Mouse (Mus musculus): ENCODE data around the gene Cadm4. TPM values are rescaled to one million over a fixed set of nuclear protein-coding genes. Genes with fewer than 3 reads are reported as not detected.
"Not testable (repeated sequence)": the region's sequence is repeated elsewhere in the genome, so short reads cannot be mapped to it uniquely, and the experiment has no call there.

Gene Cadm4
- polyA plus RNA-seq, 1 experiment from 2014 or later, result 2.8 TPM

DNA sequence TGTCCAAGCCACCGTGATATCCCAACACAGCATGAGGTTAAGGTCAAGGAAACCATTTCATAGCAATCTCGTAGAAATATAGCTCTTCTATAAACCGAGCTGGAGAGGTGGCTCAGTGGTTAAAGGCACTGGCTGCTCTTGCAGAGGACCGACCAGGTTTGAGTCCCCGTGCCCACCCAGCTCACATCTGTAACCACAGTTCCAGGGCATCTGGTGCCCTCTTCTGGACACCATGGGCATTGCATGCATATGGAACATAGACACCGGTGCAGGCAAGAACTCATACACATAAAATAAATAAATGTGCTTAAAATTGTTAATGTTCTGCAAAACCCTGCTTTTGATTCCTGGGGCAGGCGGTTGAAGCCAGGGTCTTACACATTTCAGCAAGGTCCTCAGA is 8.9 kb upstream of the Cadm4 start:
- no peak overlapping the region for H3K9ac ChIP-seq
- H3K4me2 ChIP-seq (replicated peaks), result no peak overlapping the region
- H3K9me3 ChIP-seq, result no peaks in the 10 kb centered on the region
- no peak overlapping the region for H3K27ac ChIP-seq
- 78% methylated on average over 7 of the region's 7 CpGs for WGBS
- no peak for ATAC-seq
- no peaks in the 10 kb centered on the region for H3K4me1 ChIP-seq (replicated peaks)
- H3K4me3 ChIP-seq (replicated peaks), result no peak overlapping the region
- H3K36me3 ChIP-seq, result peaks cover 10% of the 10 kb centered on the region; the same call in 1 of the 2 replicates
- no peaks in the 10 kb centered on the region for H3K27me3 ChIP-seq (replicated peaks)

DNA sequence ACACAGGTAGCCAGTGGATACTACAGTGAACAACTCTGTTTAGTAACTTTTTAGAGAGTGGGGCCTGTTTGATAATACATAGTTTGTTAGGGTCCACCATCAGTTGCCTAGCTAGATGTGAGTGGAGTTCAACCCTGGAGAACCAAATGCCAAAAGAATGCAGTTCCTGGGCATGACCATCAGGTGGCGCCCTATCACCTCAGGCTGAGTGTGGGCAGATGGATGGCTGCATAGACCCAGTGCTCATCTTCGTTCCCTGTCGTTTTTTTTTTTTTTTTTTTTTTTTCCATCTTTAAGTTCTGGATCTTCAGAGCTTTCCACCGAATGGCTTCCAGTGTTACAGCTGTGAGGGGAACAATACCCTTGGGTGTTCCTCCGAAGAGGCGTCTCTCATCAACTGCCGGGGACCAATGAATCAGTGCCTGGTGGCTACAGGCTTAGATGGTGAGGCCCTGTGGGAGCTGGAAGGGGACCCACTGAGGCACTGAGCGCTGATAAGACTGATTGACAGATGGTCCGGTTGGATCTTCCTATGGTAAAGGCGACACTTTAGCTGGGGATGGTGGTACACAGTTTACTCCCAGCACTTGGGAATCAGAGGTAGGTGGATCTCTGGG is 7.8 kb upstream of the Cadm4 start:
- WGBS, result 57% methylated on average over 10 of the region's 10 CpGs
- Histone ChIP-seq H3K9me3 (no peaks in the 10 kb centered on the region), H3K27me3 (replicated peaks) (no peaks in the 10 kb centered on the region), H3K4me2 (replicated peaks) (no peak overlapping the region), H3K4me3 (replicated peaks) (no peak overlapping the region), H3K36me3 (peaks cover 10% of the 10 kb centered on the region; the same call in 1 of the 2 replicates), H3K27ac (no peak overlapping the region), H3K4me1 (replicated peaks) (no peaks in the 10 kb centered on the region), H3K9ac (no peak overlapping the region)
- ATAC-seq, result peak; percentile 31; the same call in 1 of the 2 replicates

DNA sequence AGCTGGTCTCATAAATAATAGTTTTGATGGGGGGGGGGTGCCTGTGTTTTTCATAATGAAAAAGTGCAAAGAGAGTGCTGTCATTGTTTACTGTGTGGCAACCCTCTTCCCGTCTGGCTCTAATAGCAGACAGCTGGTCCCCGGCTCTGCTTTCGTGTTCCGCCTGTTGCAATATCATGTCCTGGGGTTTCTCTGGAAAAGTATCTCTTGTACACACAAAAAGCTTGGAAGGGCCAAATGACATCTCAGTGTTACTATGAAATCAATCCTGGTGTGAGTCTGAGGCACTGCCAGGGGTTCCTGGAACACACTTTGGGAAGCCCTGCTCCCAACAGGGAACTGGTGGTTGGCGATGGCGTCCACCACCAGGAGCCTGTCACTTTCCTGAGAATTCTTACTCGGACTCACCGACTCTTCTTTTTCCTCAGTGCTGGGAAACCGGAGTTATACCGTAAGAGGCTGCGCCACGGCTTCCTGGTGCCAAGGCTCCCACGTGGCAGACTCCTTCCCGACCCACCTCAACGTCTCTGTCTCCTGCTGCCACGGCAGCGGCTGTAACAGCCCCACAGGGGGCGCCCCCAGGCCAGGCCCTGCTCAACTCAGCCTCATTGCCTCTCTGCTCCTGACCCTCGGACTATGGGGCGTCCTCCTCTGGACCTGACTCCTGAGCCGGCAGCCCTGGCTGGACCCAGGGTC is 6.9 kb upstream of the Cadm4 start:
- 43% methylated on average over 21 of the region's 21 CpGs for WGBS
- Histone ChIP-seq H3K36me3 (peaks cover 7% of the 10 kb centered on the region; the same call in 1 of the 2 replicates), H3K4me1 (replicated peaks) (no peaks in the 10 kb centered on the region), H3K27me3 (replicated peaks) (no peaks in the 10 kb centered on the region), H3K4me3 (replicated peaks) (no peak overlapping the region), H3K9me3 (no peaks in the 10 kb centered on the region), H3K9ac (no peak overlapping the region), H3K4me2 (replicated peaks) (no peak overlapping the region), H3K27ac (no peak overlapping the region)
- no peak for ATAC-seq

DNA sequence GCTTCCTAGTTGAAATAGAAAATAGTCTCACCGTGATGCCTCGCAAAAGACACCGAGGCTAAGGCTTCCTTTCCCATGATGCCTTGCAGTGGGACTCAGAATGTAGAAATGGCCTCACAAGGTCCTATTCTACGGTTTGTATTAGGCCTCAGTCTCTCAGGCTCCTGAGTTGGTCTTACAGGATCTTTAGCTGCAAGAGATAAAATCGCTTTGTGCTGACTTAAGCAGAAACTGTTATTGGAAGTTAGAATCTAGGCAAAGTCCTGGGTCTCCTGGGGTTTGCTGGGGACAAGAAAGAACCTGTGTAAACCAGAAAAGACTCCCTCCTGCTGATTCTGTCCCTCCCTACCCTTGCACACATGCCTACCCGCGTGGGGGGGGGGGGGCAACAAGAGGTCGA is 5.5 kb upstream of the Cadm4 start:
- no peak overlapping the region for H3K4me2 ChIP-seq (replicated peaks)
- no peak overlapping the region for H3K27ac ChIP-seq
- H3K4me1 ChIP-seq (replicated peaks), result peaks cover 10% of the 10 kb centered on the region
- H3K9me3 ChIP-seq, result no peaks in the 10 kb centered on the region
- peaks cover 7% of the 10 kb centered on the region; the same call in 1 of the 2 replicates for H3K27me3 ChIP-seq (replicated peaks)
- 84% methylated on average over 8 of the region's 8 CpGs for WGBS
- ATAC-seq, result no peak
- H3K9ac ChIP-seq, result no peak overlapping the region
- H3K36me3 ChIP-seq, result peaks cover 3% of the 10 kb centered on the region; the same call in 1 of the 2 replicates
- no peak overlapping the region for H3K4me3 ChIP-seq (replicated peaks)

DNA sequence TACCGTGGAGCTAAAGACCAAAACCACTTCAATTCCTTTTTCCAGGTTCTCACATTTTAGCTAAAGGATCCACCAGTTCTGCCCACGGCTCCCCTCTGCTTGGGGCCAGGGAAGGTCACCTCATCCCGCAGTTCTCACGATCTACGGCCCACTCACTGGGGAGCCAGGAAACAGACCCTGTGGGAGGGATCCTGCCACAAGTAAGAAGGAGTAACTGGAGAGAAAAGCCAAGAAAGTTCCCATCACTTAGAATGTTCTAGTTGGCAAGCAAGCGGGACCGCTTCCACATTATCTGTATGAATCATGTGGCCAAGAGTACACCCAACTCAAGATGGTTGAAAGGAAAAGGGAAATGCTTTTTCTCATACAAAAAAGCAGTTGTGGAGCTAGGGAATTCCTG is 5.0 kb upstream of the Cadm4 start:
- Histone ChIP-seq H3K9me3 (no peaks in the 10 kb centered on the region), H3K27me3 (replicated peaks) (peaks cover 10% of the 10 kb centered on the region; the same call in 1 of the 2 replicates), H3K9ac (no peak overlapping the region), H3K36me3 (peaks cover 3% of the 10 kb centered on the region; the same call in 1 of the 2 replicates), H3K4me1 (replicated peaks) (peaks cover 13% of the 10 kb centered on the region), H3K4me2 (replicated peaks) (no peak overlapping the region), H3K4me3 (replicated peaks) (no peak overlapping the region), H3K27ac (no peak overlapping the region)
- ATAC-seq, result no peak
- 86% methylated on average over 7 of the region's 7 CpGs for WGBS

DNA sequence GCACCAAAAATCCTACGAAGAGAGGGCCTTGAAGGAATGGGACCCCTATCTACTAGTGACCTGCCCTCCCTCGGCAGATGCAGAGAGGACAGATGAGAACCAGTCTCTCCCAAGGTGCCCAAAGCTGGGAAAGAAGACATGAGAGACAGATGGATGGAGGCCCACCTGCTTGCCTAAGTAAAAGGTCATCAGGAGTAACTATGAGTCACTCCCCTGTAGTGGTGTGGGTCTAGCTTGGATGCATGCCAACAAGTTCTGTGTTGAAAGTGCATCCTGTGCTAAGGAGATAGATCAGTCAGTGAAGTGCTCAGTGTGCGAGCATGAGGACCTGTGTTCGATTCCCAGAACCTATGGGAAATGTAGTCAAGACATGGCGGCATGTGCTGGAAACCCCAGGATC is 2.9 kb upstream of the Cadm4 start:
- peaks cover 13% of the 10 kb centered on the region for H3K4me1 ChIP-seq (replicated peaks)
- H3K36me3 ChIP-seq, result no peaks in the 10 kb centered on the region
- no peak for ATAC-seq
- H3K4me2 ChIP-seq (replicated peaks), result no peak overlapping the region
- H3K27me3 ChIP-seq (replicated peaks), result peaks cover 18% of the 10 kb centered on the region; the same call in 1 of the 2 replicates
- H3K9ac ChIP-seq, result no peak overlapping the region
- no peak overlapping the region for H3K4me3 ChIP-seq (replicated peaks)
- WGBS, result 87% methylated on average over 5 of the region's 5 CpGs
- no peaks in the 10 kb centered on the region for H3K9me3 ChIP-seq
- no peak overlapping the region for H3K27ac ChIP-seq

DNA sequence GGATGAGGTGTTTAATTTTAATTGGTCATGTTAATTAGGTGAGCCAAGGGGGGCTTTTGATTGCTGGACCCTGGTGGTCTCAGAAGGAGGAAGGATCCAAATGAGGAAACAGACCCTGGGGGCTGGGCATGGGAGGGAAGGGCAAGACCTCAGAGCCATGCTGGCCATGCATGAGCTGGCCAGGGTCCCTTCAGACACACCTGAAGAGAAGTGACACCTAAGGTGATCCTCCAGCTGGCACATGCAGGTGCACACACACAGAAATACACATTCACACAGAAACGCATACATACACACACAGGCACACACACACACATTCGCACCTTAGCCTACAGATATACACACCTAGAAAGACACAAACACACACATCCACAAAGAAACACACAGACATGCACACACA is 2.1 kb upstream of the Cadm4 start:
- Histone ChIP-seq H3K27ac (no peak overlapping the region), H3K4me1 (replicated peaks) (peaks cover 15% of the 10 kb centered on the region), H3K27me3 (replicated peaks) (peaks cover 21% of the 10 kb centered on the region; the same call in 1 of the 2 replicates), H3K4me3 (replicated peaks) (no peak overlapping the region), H3K9me3 (no peaks in the 10 kb centered on the region), H3K4me2 (replicated peaks) (no peak overlapping the region), H3K36me3 (no peaks in the 10 kb centered on the region), H3K9ac (no peak overlapping the region)
- 93% methylated on average over 2 of the region's 2 CpGs for WGBS
- no peak for ATAC-seq

DNA sequence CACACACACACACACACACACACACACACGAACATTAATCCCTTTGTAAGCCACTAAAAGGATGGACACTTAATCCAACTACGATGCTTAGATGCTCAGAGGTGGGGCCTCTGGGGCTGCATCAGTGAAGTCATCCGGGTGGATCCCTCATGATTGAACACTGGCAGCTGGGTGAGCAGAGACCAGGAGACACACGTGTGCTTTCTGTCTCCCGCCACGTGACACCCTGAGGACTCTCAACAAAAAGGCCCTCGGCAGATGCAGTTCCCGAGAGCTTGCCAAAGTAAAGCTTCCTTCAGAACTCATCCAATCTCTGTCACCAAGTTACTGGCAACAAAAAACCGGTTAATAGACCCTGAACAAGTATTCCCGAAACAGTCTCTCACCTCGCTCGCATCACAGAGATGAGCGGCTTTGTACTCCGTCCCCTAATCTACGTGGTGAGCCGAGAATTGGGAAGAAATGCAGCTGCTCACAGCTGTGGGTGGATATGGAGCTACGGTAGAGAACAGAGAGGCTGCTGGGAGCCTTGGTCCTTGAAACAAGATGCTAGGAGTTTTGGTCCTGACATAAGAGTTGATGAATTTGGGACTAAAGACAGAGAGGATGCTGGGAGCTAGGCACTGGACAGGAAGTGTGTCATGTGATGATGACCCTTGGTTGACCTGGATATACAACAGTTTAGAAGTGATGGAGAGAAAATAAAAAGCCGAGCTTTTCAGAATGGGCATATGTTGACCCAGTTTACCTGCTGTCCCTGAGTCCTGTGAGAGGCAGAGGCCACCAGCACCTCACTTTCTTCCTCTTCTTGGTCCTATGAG is 1.5 kb upstream of the Cadm4 start:
- Histone ChIP-seq H3K27ac (no peak overlapping the region), H3K4me2 (replicated peaks) (peak overlapping the region; percentile 97), H3K4me1 (replicated peaks) (peaks cover 15% of the 10 kb centered on the region), H3K9me3 (no peaks in the 10 kb centered on the region), H3K27me3 (replicated peaks) (peaks cover 21% of the 10 kb centered on the region; the same call in 1 of the 2 replicates), H3K9ac (no peak overlapping the region), H3K36me3 (no peaks in the 10 kb centered on the region), H3K4me3 (replicated peaks) (no peak overlapping the region)
- no peak for ATAC-seq
- 50% methylated on average over 18 of the region's 18 CpGs for WGBS

DNA sequence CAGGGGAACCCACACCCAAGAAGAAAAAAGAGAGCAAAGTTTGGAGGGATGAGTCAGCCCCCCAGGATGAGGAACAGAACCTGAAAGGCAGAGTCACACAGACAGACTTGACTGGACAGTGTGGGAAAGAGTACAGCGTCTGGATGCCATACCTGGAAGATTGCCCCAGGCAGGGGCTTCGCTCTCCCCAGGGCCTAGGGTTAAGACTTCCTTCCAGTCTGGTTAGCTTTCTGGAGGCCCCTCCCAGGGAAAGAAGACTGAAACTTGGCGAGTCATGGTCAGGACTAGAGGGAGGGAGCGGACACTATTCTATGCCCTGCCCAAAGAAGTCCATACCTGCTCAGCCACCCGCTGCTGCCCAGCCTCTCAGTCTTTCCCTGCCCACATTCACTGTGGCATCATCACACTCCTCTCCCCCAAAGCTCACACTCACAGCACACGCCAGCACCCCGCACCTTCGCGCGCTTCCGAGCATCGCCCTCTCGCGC is 793 bp upstream of the Cadm4 start:
- peak; percentile 29; the same call in 1 of the 2 replicates for ATAC-seq
- Histone ChIP-seq H3K4me3 (replicated peaks) (peak overlapping the region; percentile 61), H3K9ac (peak overlapping the region; percentile 55), H3K27ac (no peak overlapping the region), H3K27me3 (replicated peaks) (peaks cover 21% of the 10 kb centered on the region; the same call in 1 of the 2 replicates), H3K4me1 (replicated peaks) (peaks cover 15% of the 10 kb centered on the region), H3K4me2 (replicated peaks) (peak overlapping the region; percentile 97), H3K36me3 (no peaks in the 10 kb centered on the region), H3K9me3 (no peaks in the 10 kb centered on the region)
- WGBS, result 15% methylated on average over 14 of the region's 14 CpGs

DNA sequence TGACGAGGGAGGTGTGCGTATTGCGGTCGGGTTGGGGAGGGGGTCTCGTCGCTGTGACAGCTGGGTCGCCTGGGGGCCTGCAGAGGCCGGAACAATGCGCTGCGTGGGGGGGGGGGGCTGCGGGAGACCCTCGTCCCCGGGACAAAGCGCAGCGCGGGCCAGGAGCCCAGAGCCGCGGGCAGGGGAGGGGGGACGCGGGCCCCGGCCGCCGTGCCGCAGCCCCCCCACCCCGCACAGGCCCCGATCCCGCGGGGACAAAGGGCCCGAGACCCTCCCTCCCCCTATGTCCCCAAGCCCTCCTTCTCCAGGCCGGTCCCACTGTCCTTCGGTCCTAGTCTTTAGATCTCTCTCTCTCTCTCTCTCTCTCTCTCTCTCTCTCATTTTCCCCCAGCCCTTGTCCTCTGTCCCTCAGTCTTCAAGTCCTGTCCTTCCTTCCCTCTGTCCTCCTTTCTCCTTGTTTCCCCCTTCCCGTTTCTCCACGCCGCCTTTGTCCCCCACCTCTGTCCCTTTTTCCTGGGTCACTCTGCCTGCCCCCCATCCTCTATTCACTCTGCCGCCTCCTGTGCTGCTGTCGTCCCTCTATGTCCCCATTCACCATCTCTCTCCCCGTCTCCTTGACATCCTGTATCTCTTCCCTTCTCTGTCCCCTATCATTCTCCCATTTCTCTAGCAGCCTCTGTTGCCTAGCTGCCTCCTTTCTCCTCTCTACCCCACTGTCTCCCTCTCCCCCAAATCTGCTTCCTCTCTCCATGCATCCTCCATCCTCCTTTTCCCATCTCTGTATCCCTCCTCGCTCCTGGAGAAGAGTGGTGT is 591 bp downstream of the Cadm4 start:
- Histone ChIP-seq H3K4me3 (replicated peaks) (peak overlapping the region; percentile 61), H3K4me2 (replicated peaks) (peak overlapping the region; percentile 97), H3K9ac (peak overlapping the region; percentile 55), H3K27ac (no peak overlapping the region), H3K9me3 (no peaks in the 10 kb centered on the region), H3K36me3 (no peaks in the 10 kb centered on the region), H3K27me3 (replicated peaks) (peaks cover 21% of the 10 kb centered on the region; the same call in 1 of the 2 replicates), H3K4me1 (replicated peaks) (peaks cover 19% of the 10 kb centered on the region)
- ATAC-seq, result peak; percentile 34; the same call in 1 of the 2 replicates
- 5% methylated on average over 17 of the region's 38 CpGs for WGBS

DNA sequence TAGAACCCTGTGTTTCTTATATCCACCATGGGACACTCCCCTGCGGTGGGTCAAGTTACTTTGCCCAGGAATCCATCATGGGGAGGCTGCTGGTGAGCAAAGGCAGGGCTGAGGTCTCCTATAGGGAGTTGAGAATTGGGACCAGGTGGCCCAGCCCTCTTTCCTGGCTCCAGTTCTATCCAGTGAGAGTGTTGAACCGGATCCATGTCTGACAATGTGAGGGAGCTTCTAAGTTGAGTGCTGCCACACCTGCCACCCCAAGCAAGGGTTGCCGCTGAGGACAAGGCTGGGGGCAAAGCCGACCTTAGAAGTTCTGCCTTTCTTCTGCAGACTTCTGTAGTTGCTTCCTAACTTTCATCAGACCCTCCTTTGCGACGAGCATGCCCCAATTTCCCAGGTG is 1.5 kb downstream of the Cadm4 start:
- not testable (repeated sequence) for H3K4me2 ChIP-seq (replicated peaks); H3K9ac ChIP-seq; H3K36me3 ChIP-seq; H3K27ac ChIP-seq; ATAC-seq; H3K9me3 ChIP-seq; H3K4me3 ChIP-seq (replicated peaks)
- H3K4me1 ChIP-seq (replicated peaks), result peaks cover 19% of the 10 kb centered on the region
- H3K27me3 ChIP-seq (replicated peaks), result peaks cover 21% of the 10 kb centered on the region; the same call in 1 of the 2 replicates
- 51% methylated on average over 6 of the region's 6 CpGs for WGBS

Data from intestine, embryonic 15.5 days (tissue).